Mouse (Mus musculus): ENCODE measurements around the gene Rnf185.
A peak's percentile ranks its signal among the peaks of the same experiment; 100 is the strongest.

The Rnf185 gene

GRCm38 (mm10) chr11:3396091-3396490, 56.1 kb downstream of the Rnf185 start:
- no peak for DNase-seq (ENCODE audit: low spot score in 2 of 2)

- DNase-seq (ENCODE audit: low spot score in 2 of 2), result no peak
Measured at GRCm38 (mm10) chr11:3394520-3394919, 57.6 kb downstream of the Rnf185 start.

GRCm38 (mm10) chr11:3392526-3392925, 59.6 kb downstream of the Rnf185 start:
- DNase-seq (ENCODE audit: low spot score in 2 of 2), result no peak

GRCm38 (mm10) chr11:3390789-3391188, 61.4 kb downstream of the Rnf185 start:
- no peak for DNase-seq (ENCODE audit: low spot score in 2 of 2)

- DNase-seq (ENCODE audit: low spot score in 2 of 2), result no peak
Measured at GRCm38 (mm10) chr11:3389996-3390395, 62.2 kb downstream of the Rnf185 start.

GRCm38 (mm10) chr11:3387482-3388196, 64.5 kb downstream of the Rnf185 start:
- no peak for DNase-seq (ENCODE audit: low spot score in 2 of 2)

- DNase-seq (ENCODE audit: low spot score in 2 of 2), result peak; percentile 84 to 90
Measured at GRCm38 (mm10) chr11:3386941-3387368, 65.2 kb downstream of the Rnf185 start.

GRCm38 (mm10) chr11:3382602-3383594, 69.3 kb downstream of the Rnf185 start:
- DNase-seq (ENCODE audit: low spot score in 2 of 2), result no peak

- no peak for DNase-seq (ENCODE audit: low spot score in 2 of 2)
Measured at GRCm38 (mm10) chr11:3381148-3381814, 70.9 kb downstream of the Rnf185 start.

- no peak for DNase-seq (ENCODE audit: low spot score in 2 of 2)
Measured at GRCm38 (mm10) chr11:3379427-3379826, 72.7 kb downstream of the Rnf185 start.

- DNase-seq (ENCODE audit: low spot score in 2 of 2), result no peak
Measured at GRCm38 (mm10) chr11:3374741-3375140, 77.4 kb downstream of the Rnf185 start.

- peak in 1 of 2 experiments; percentile 34 for DNase-seq (ENCODE audit: low spot score in 2 of 2)
Measured at GRCm38 (mm10) chr11:3374293-3374645, 77.9 kb downstream of the Rnf185 start.

- peak in 1 of 2 experiments; percentile 16 for DNase-seq (ENCODE audit: low spot score in 2 of 2)
Measured at GRCm38 (mm10) chr11:3373591-3374292, 78.4 kb downstream of the Rnf185 start.

GRCm38 (mm10) chr11:3371599-3372295, 80.4 kb downstream of the Rnf185 start:
- DNase-seq (ENCODE audit: low spot score in 2 of 2), result no peak

- peak; percentile 63 to 65 for DNase-seq (ENCODE audit: low spot score in 2 of 2)
Measured at GRCm38 (mm10) chr11:3370928-3371598, 81.1 kb downstream of the Rnf185 start.

GRCm38 (mm10) chr11:3370162-3370561, 82.0 kb downstream of the Rnf185 start:
- no peak for DNase-seq (ENCODE audit: low spot score in 2 of 2)

- no peak for DNase-seq (ENCODE audit: low spot score in 2 of 2)
Measured at GRCm38 (mm10) chr11:3369449-3369848, 82.7 kb downstream of the Rnf185 start.

GRCm38 (mm10) chr11:3368983-3369382, 83.2 kb downstream of the Rnf185 start:
- DNase-seq (ENCODE audit: low spot score in 2 of 2), result no peak

GRCm38 (mm10) chr11:3366411-3366810, 85.8 kb downstream of the Rnf185 start:
- DNase-seq (ENCODE audit: low spot score in 2 of 2), result peak; percentile 51 to 60
